Mouse (Mus musculus): ENCODE measurements at regions not wholly inside any gene's neighbourhood (a gene's known extent, or its start where the extent isn't known, plus 50 kb on each side); places are given as distances from the start of the nearest gene placed in this dataset.

DNA sequence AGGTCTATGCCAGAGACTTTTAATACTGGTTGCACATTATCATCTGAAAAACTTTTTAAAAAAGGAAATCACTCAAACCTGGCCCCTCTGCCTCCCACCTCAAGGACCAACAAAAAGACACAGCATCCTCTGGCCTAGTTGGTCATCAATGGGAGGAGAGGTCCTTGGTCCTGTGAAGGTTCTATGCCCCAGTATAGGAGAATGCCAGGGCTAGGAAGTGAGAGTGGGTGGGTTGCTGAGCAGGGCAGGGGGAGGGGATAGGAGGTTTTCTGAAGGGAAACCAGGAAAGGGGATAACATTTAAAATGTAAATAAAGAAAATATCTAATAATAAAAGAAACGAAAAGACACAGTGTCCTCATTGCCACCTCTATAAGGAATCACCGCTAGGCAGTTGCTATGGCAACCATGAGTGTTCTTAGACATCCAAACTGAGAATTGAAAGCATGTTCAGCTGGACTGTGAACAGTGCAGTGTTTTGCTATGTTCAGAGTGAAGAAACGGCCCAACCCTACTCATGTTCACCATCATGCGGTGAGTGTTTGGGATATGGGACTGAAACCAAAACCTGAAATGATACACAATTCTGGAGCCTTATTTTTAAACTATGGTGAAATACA, 82.5 kb upstream of the 4933402D24Rik start:
- no peak for DNase-seq (ENCODE audit: low spot score in 2 of 2)

DNA sequence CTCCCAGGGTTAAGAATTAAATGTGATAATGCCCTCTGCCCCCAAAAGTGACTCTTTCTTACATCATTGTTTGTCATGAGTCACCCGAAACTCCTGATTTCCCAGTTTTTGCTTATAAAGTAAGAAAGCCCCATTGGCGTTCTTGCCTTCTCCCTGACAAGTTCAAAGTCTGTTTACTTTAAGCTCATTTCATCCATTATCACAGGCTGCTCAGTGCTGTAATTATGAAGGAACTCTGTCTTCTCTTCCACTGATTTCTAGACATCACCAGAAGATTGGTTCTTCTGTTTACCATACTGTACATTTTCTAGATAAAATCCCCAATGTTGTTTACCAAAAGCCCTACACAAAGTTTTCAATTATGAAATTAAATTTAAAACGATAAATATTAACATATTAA, 81.2 kb upstream of the 4933402D24Rik start:
- no peak for DNase-seq (ENCODE audit: low spot score in 2 of 2)

DNA sequence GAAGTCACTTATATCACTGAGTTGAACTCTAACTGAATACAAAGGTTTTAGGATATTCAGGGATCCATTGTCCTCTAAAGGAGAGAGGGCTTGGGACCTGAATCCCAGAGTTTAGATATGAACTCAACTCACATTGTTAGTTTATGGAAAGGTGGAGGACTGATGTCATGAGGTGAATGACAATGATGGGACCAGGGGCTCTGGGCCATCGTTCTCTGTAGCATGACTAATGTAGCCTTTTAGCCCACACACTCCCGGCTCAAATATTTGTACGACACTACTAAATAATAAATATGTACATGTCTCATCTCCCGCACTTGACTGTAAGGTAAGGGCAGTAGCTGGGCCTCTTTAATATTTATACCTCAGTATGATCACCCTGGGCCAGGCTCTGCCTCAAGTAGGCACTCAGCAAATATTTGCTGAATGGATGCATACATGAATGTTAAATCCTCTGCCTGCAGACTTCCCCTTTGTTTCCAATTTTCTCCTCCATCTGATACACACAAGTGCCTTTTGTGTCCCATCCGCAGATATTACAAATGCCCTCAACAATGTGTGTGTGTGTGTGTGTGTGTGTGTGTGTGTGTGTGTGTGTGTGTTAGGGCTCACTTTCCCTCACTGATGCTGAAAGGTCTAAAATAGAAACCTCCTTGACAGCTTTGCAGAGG, 59.2 kb upstream of the 4933402D24Rik start:
- no peak for DNase-seq (ENCODE audit: low spot score in 2 of 2)

DNA sequence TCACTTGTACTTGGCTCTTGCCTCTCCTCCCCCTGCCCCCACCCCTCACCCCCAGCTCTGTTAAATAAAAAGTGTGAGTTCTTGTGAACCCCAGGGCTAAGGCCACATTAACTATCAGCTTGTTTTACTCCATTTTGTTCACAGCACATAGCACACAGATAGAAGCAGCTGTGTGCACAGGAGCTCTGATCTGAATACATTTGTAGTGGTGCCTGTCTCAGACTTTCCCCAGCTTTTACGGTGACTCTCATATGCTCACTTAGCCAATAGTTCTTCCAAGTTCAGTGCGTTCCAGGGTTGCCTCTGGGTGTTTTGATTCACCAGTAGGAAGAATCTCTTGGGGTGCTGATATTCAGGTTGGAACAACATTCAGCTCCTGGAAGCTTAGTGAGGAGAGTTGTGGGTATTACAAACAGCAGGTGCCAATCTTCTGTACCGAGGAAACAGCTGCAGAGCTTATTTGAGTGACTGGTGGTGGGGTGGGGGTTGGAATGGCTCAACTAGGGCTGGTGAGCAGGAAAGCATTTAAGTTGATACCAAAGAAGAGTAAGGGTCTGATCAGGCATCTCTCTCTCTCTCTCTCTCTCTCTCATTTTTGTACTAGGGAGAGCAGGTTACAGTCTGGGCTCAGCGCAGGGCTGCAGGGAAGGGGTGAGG, 51.7 kb upstream of the 4933402D24Rik start:
- no peak for DNase-seq (ENCODE audit: low spot score in 2 of 2)

DNA sequence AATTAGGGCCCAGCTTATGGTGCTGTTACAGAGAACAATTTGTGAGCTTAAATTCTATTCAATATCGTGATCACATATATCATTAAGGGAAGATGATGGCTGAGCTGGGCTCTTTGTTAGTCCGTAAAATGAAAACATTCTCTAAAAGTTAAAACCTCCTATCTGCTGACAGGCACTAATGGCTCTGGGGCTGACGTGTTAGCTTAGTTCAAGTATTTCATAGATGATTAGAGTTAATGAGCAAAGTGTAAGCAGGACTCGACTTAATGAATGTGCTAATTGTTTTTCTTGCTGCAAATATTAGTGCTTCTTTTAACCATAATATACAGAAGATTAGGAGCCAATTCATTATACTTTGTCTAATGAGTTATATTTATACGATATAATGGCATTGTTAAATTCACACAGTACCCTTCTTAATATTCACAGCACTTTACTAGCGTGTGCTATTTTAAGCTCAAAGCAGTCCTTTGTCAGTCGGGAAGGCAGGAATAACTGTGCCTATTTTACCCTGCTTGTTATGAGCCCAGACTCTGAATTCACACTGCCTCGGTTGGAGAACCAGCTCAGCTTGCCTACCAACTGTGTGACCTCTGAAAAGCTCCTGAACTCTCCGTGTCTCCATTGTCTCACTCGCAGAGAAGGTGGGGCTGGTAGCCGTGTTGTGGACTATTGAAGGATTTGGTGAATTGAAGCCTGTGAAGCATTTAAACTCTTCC, 50.6 kb upstream of the 4933402D24Rik start:
- no peak for DNase-seq (ENCODE audit: low spot score in 2 of 2)

Data from urinary bladder, postnatal 36 days (tissue).